Comparison of ENCODE assay signal across 24 mouse cellular contexts in genomic region chr15:85303241-85303640, GRCm38 (mm10). TPM values are rescaled to one million over a fixed set of nuclear protein-coding genes. Genes with fewer than 3 reads are reported as not detected.
A peak's percentile ranks its signal among the peaks of the same experiment; 100 is the strongest.
DNase-seq lines count a peak whose midpoint lies in the region; ATAC-seq lines count a peak whose summit lies in the region.
"Had no signal": no experiment of that assay in that cellular context is flagged by ENCODE, and none has a peak within 500 bp of the region (broad histone marks: within the 10 kb centered on the region; RNA-seq: fewer than 3 reads in every experiment).

No protein-coding gene starts in this region.

- H3K36me3 ChIP-seq in hindbrain, embryonic 13.5 days, result no peaks in the 10 kb centered on the region
- no peaks in the 10 kb centered on the region for H3K36me3 ChIP-seq in hindbrain, embryonic 12.5 days
- H3K36me3 ChIP-seq in forebrain, embryonic 13.5 days (ENCODE audit: poor library complexity, severe bottlenecking), result no peaks in the 10 kb centered on the region
- H3K36me3 ChIP-seq: G1E had no signal

- WGBS in hindbrain, embryonic 13.5 days, result 65% methylated on average over 4 of the region's 4 CpGs
- WGBS in hindbrain, embryonic 12.5 days, result 70% methylated on average over 4 of the region's 4 CpGs
- WGBS in forebrain, embryonic 13.5 days, result 54% methylated on average over 4 of the region's 4 CpGs

- no peak overlapping the region for H3K4me2 ChIP-seq in hindbrain, embryonic 13.5 days
- no peak overlapping the region for H3K4me2 ChIP-seq in hindbrain, embryonic 12.5 days (replicated peaks)
- no peak overlapping the region for H3K4me2 ChIP-seq in forebrain, embryonic 13.5 days

- no peaks in the 10 kb centered on the region for H3K27me3 ChIP-seq in hindbrain, embryonic 13.5 days
- no peaks in the 10 kb centered on the region for H3K27me3 ChIP-seq in hindbrain, embryonic 12.5 days
- no peaks in the 10 kb centered on the region for H3K27me3 ChIP-seq in forebrain, embryonic 13.5 days
- H3K27me3 ChIP-seq: CH12.LX, Patski had no signal

- H3K9me3 ChIP-seq in hindbrain, embryonic 13.5 days, result peaks cover 3% of the 10 kb centered on the region; the same call in 1 of the 2 replicates
- H3K9me3 ChIP-seq in hindbrain, embryonic 12.5 days (replicated peaks), result no peaks in the 10 kb centered on the region
- H3K9me3 ChIP-seq in forebrain, embryonic 13.5 days (replicated peaks), result peaks cover 4% of the 10 kb centered on the region; the same call in 1 of the 2 replicates

- ATAC-seq in hindbrain, embryonic 13.5 days (ENCODE audit: low FRiP score), result no peak
- no peak for ATAC-seq in hindbrain, embryonic 12.5 days (ENCODE audit: low FRiP score)
- no peak for ATAC-seq in forebrain, embryonic 13.5 days
- ATAC-seq: activated CD4-positive, CD25-positive, alpha-beta regulatory T cell, adult 4 months; CD4-positive, CD25-positive, alpha-beta regulatory T cell, adult 4 months; Patski had no signal

- no peak overlapping the region for H3K4me3 ChIP-seq in hindbrain, embryonic 13.5 days
- H3K4me3 ChIP-seq in hindbrain, embryonic 12.5 days, result no peak overlapping the region
- H3K4me3 ChIP-seq in forebrain, embryonic 13.5 days, result no peak overlapping the region

- H3K4me1 ChIP-seq in hindbrain, embryonic 13.5 days (replicated peaks), result peaks cover 14% of the 10 kb centered on the region
- peaks cover 9% of the 10 kb centered on the region for H3K4me1 ChIP-seq in hindbrain, embryonic 12.5 days
- 0 out of 2 replicates have a peak, but pooled peaks cover under 1% of the 10 kb centered on the region for H3K4me1 ChIP-seq in forebrain, embryonic 13.5 days

- H3K9ac ChIP-seq in hindbrain, embryonic 13.5 days, result no peak overlapping the region
- H3K9ac ChIP-seq in hindbrain, embryonic 12.5 days, result no peak overlapping the region
- H3K9ac ChIP-seq in forebrain, embryonic 13.5 days, result no peak overlapping the region

- DNase-seq in ES-CJ7 (ENCODE audit: low read depth, low spot score), result peak; percentile 36
- peak; percentile 92 for DNase-seq in R1 (ENCODE audit: low read depth, low spot score)
- peak; percentile 62 for DNase-seq in ZHBTc4 (ENCODE audit: low read depth, low spot score)
- DNase-seq: adrenal gland, adult 2 months; adrenal gland, adult 8-10 months; adrenal gland, postnatal 10 days; adrenal gland, postnatal 14 days; adrenal gland, postnatal 25 days; adrenal gland, postnatal 36 days; B cell, adult 2 months; cerebellum, adult 11 months; cerebellum, adult 11-12 months; cerebellum, adult 18-20 months; cerebellum, adult 2 months; cerebellum, adult 8-10 months; cerebellum, adult 9-10 months had no signal

- H3K27ac ChIP-seq in hindbrain, embryonic 13.5 days, result no peak overlapping the region
- no peak overlapping the region for H3K27ac ChIP-seq in hindbrain, embryonic 12.5 days
- no peak overlapping the region for H3K27ac ChIP-seq in forebrain, embryonic 13.5 days

RNA-seq across cellular contexts. Expression of gene Atxn10, which starts 32.8 kb away (rescaled TPM):
- 515 and 529 TPM in 2 replicates for polyA plus RNA-seq in hindbrain, embryonic 13.5 days (2015; fragmentation: Nextera tagmentation; extraction: Ambion mirVana)
- 402 and 422 TPM in 2 replicates for polyA plus RNA-seq in hindbrain, embryonic 12.5 days (2016; fragmentation: Nextera tagmentation; extraction: Ambion mirVana)
- 465 and 486 TPM in 2 replicates for polyA plus RNA-seq in forebrain, embryonic 13.5 days (2015; fragmentation: Nextera tagmentation; extraction: Ambion mirVana)

Comparison
In these comparisons a context has a peak if more than half of its experiments do, and no peak if none do; other contexts are left out.
1. DNase-seq: peak in every context shown above with its lines; median percentile 92 in R1; 62 in ZHBTc4; 36 in ES-CJ7.